8 mouse cellular contexts compared by ENCODE assay signal in the genomic region with DNA sequence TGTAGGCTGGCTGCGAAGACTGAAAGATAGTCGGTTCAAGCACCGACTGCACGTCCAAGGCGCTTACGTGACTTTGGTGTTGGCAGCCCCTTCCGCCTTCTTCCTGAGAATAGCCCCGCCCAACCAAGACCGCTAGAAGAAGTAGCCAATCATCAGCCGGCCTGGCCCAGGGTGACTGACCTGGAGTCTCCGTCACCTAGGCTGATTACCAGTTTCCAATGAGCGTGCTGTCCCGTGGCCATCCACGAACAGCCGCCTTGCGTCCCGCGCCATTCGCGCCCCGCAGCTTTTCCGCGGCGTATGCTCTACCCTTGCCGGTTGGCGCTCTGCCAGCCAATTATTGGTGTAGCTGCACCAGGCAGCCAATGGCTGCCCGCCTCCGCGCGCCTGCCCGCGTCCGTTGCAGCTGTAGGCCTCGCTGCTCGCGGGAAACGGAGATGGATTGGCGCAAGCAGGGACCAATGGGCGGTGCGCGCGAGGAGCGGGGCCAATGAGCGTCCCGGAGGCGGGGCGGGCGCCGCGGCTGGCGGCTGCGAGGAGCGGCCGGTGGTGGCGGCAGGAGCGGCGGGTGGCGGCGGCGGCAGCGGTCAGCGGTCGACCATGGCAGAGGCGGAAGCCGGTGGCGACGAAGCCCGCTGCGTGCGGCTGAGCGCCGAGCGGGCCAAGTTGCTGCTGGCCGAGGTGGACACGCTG. TPM values are rescaled to one million over a fixed set of nuclear protein-coding genes. Genes with fewer than 3 reads are reported as not detected.
DNase-seq lines count a peak whose midpoint lies in the region; ATAC-seq lines count a peak whose summit lies in the region.

Gene E4f1 (minus strand): TSS at position 404 of the 693 bp plus-strand sequence.
Gene Pgp (plus strand): TSS at position 483 of the 693 bp plus-strand sequence.

- H3K4me1 ChIP-seq in heart, embryonic 14.5 days (ENCODE audit: control insufficient read depth in 2 of 2, insufficient read depth in 2 of 2, low read length in 2 of 2): peaks cover 16 to 23% of the 10 kb centered on the region in 2 experiments
- peaks cover 33% of the 10 kb centered on the region for H3K4me1 ChIP-seq in liver, embryonic 13.5 days (replicated peaks)
- H3K4me1 ChIP-seq in stomach, embryonic 16.5 days (ENCODE audit: control insufficient read depth, insufficient read depth, low read length): peaks cover 27% of the 10 kb centered on the region

- H3K36me3 ChIP-seq in heart, embryonic 14.5 days (ENCODE audit: control insufficient read depth, insufficient read depth, low read length): peaks cover 29% of the 10 kb centered on the region
- H3K36me3 ChIP-seq in liver, embryonic 13.5 days: peaks cover 38% of the 10 kb centered on the region
- peaks cover 2% of the 10 kb centered on the region; the same call in 1 of the 2 replicates for H3K36me3 ChIP-seq in stomach, embryonic 16.5 days (ENCODE audit: control insufficient read depth, insufficient read depth, low read length)

- peak; percentile 98 for ATAC-seq in CD4-positive, CD25-positive, alpha-beta regulatory T cell, adult 4 months
- ATAC-seq in heart, embryonic 14.5 days (ENCODE audit: insufficient number of reproducible peaks, insufficient read depth, low FRiP score, low read depth): peak; percentile 97
- peak; percentile 97 for ATAC-seq in liver, embryonic 13.5 days (ENCODE audit: low read depth)
- ATAC-seq in stomach, embryonic 16.5 days (ENCODE audit: insufficient read depth, low FRiP score): peak; percentile 96

- peak within 1 kb of the TSS; percentile 83 to 90 for H3K27ac ChIP-seq in heart, embryonic 14.5 days (replicated peaks in 1 of 2; ENCODE audit: control insufficient read depth in 1 of 2, insufficient read depth in 1 of 2, low read depth in 2 of 2, low read length in 2 of 2)
- H3K27ac ChIP-seq in liver, embryonic 13.5 days: peak within 1 kb of the TSS; percentile 92
- H3K27ac ChIP-seq in stomach, embryonic 16.5 days (ENCODE audit: low read length): peak within 1 kb of the TSS; percentile 88

- H3K27me3 ChIP-seq in heart, embryonic 14.5 days (ENCODE audit: control insufficient read depth, insufficient read depth, low read length): no peaks in the 10 kb centered on the region
- no peaks in the 10 kb centered on the region for H3K27me3 ChIP-seq in liver, embryonic 13.5 days
- no peaks in the 10 kb centered on the region for H3K27me3 ChIP-seq in stomach, embryonic 16.5 days (ENCODE audit: control insufficient read depth, insufficient read depth, low read length)

- peak within 1 kb of the TSS; percentile 95 for H3K9ac ChIP-seq in heart, embryonic 14.5 days (ENCODE audit: low read length)
- H3K9ac ChIP-seq in liver, embryonic 13.5 days: peak within 1 kb of the TSS; percentile 99
- peak within 1 kb of the TSS; percentile 91 for H3K9ac ChIP-seq in stomach, embryonic 16.5 days (ENCODE audit: low read length)

- peak within 1 kb of the TSS; percentile 98 for H3K4me2 ChIP-seq in heart, embryonic 14.5 days (ENCODE audit: low read length)
- peak within 1 kb of the TSS; percentile 97 for H3K4me2 ChIP-seq in liver, embryonic 13.5 days
- H3K4me2 ChIP-seq in stomach, embryonic 16.5 days (ENCODE audit: low read depth, low read length): peak within 1 kb of the TSS; percentile 99

- peak within 1 kb of the TSS; percentile 70 to 93 for H3K4me3 ChIP-seq in heart, embryonic 14.5 days (ENCODE audit: control insufficient read depth in 1 of 2, insufficient read depth in 1 of 2, low read depth in 1 of 2, low read length in 2 of 2)
- H3K4me3 ChIP-seq in liver, embryonic 13.5 days (replicated peaks): peak within 1 kb of the TSS; percentile 98
- H3K4me3 ChIP-seq in stomach, embryonic 16.5 days (replicated peaks; ENCODE audit: low read length): peak within 1 kb of the TSS; percentile 72

- WGBS in heart, embryonic 14.5 days: under 1% methylated on average over 69 of the region's 75 CpGs
- under 1% methylated on average over 64 of the region's 75 CpGs for WGBS in liver, embryonic 13.5 days (ENCODE audit: insufficient replicate concordance)
- under 1% methylated on average over 75 of the region's 75 CpGs for WGBS in stomach, embryonic 16.5 days

- no peaks in the 10 kb centered on the region for H3K9me3 ChIP-seq in heart, embryonic 14.5 days (ENCODE audit: control insufficient read depth, low read length)
- H3K9me3 ChIP-seq in liver, embryonic 13.5 days (replicated peaks): no peaks in the 10 kb centered on the region
- no peaks in the 10 kb centered on the region for H3K9me3 ChIP-seq in stomach, embryonic 16.5 days (replicated peaks; ENCODE audit: control insufficient read depth, low read length)

- DNase-seq in c-Kit-negative CD71-positive TER-119-positive erythroid progenitor cells, embryonic 14.5 days (ENCODE audit: low read depth, low spot score): peak; percentile 96
- DNase-seq in fibroblast of lung, adult 2 months (ENCODE audit: low read depth): peak; percentile 96
- peak; percentile 99 for DNase-seq in kidney, postnatal 14 days
- DNase-seq in liver, embryonic 13.5 days: peak; percentile 99
- DNase-seq in neural tube, embryonic 10.5 days (ENCODE audit: extremely low spot score, low spot score): peak; percentile 98

RNA-seq across cellular contexts. Expression of gene E4f1, which starts in this region (rescaled TPM):
- 10 to 100 TPM; 34.3 to 62.8 TPM for polyA plus RNA-seq in CD4-positive, CD25-positive, alpha-beta regulatory T cell, adult 4 months (2017; shearing (Covaris generic))
- polyA plus RNA-seq in heart, embryonic 14.5 days (2014; fragmentation: Nextera tagmentation; extraction: Ambion mirVana): 16.0 and 17.6 TPM in 2 replicates
- polyA plus RNA-seq in liver, embryonic 13.5 days (2015; fragmentation: Nextera tagmentation; extraction: Ambion mirVana): 11.7 and 13.0 TPM in 2 replicates
- polyA plus RNA-seq in stomach, embryonic 16.5 days (2015; fragmentation: Nextera tagmentation; extraction: Ambion mirVana): 29.4 and 35.0 TPM in 2 replicates

RNA-seq across cellular contexts. Expression of gene Pgp, which starts in this region (rescaled TPM):
- polyA plus RNA-seq in CD4-positive, CD25-positive, alpha-beta regulatory T cell, adult 4 months (2017; shearing (Covaris generic)): 1 to 10 TPM; 4.1 to 5.3 TPM
- polyA plus RNA-seq in heart, embryonic 14.5 days (2014; fragmentation: Nextera tagmentation; extraction: Ambion mirVana): 65.7 and 66.6 TPM in 2 replicates
- 84.0 and 86.7 TPM in 2 replicates for polyA plus RNA-seq in liver, embryonic 13.5 days (2015; fragmentation: Nextera tagmentation; extraction: Ambion mirVana)
- 49.6 and 54.5 TPM in 2 replicates for polyA plus RNA-seq in stomach, embryonic 16.5 days (2015; fragmentation: Nextera tagmentation; extraction: Ambion mirVana)

Comparison
In these comparisons a context has a peak if more than half of its experiments do, and no peak if none do; other contexts are left out.
1. Peak in every context shown above with its lines: DNase-seq, ATAC-seq, H3K4me3 ChIP-seq and H3K27ac ChIP-seq.